Mouse (Mus musculus): ENCODE data around the gene Fbxo41. TPM values are rescaled to one million over a fixed set of nuclear protein-coding genes. Genes with fewer than 3 reads are reported as not detected.

The Fbxo41 gene
- polyA plus RNA-seq, 1 experiment from 2014 or later = 1.1 TPM

DNA sequence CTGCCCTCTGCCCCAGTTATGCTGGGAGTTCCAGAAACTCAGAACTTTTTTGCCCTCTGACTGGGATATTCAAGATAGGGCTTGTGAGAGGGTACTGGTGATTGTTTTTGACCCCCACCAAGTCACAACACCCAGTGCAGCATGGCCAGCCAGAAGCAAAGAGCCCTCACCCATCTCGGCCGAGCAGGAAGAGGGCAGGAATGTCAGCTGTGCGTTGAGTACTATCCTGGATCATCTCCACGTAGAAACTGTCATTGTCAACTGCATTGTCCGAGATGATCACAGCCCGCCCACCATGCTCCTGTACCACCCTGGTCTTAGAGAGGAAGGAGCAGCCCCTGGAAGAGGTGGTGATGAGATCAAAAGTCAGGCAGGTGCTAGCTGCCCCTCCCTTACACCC is 55.4 kb downstream of the Fbxo41 start:
- H3K36me3 ChIP-seq (ENCODE audit: control insufficient read depth, insufficient read depth, low read length) = no peaks in the 10 kb centered on the region
- H3K4me2 ChIP-seq (ENCODE audit: low read depth, low read length, severe bottlenecking) = no peak overlapping the region
- no peak overlapping the region for H3K9ac ChIP-seq (ENCODE audit: low read length)
- ATAC-seq (replicated peaks; ENCODE audit: low FRiP score) = no peak
- H3K4me3 ChIP-seq (ENCODE audit: low read depth, low read length) = no peak overlapping the region
- H3K27me3 ChIP-seq (ENCODE audit: control insufficient read depth, insufficient read depth, low read length) = no peaks in the 10 kb centered on the region
- 94% methylated on average over 6 of the region's 6 CpGs for WGBS
- H3K9me3 ChIP-seq (ENCODE audit: control insufficient read depth, low read length) = no peaks in the 10 kb centered on the region
- no peaks in the 10 kb centered on the region for H3K4me1 ChIP-seq (replicated peaks; ENCODE audit: control insufficient read depth, insufficient read depth, low read length)
- DNase-seq (ENCODE audit: low spot score) = no peak
- H3K27ac ChIP-seq (ENCODE audit: low read depth, low read length) = no peak overlapping the region

DNA sequence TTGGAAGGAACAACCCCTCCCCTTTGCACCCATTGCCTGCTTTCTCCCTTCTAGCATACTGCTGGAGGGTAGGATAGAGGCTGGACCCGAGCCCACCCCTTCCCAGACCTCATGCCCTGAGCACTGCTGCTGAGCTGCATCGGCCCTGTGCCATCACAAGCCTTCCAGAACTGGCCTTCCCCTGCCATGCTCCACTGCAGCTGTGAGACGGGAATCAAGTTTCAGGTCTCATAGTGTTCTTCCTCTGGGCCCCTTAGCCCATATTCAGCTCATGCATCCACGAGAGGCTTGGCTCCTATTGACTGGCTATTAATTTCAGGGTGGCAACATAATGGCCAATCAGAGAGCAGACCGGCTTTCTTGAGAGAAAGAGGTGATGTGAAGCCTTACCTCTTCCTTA is 57.5 kb downstream of the Fbxo41 start:
- ATAC-seq (replicated peaks; ENCODE audit: low FRiP score) (no peak), DNase-seq (ENCODE audit: low spot score) (no peak)
- Histone ChIP-seq H3K9ac (ENCODE audit: low read length) (no peak overlapping the region), H3K4me1 (replicated peaks; ENCODE audit: control insufficient read depth, insufficient read depth, low read length) (no peaks in the 10 kb centered on the region), H3K27ac (ENCODE audit: low read depth, low read length) (no peak overlapping the region), H3K27me3 (ENCODE audit: control insufficient read depth, insufficient read depth, low read length) (no peaks in the 10 kb centered on the region), H3K4me3 (ENCODE audit: low read depth, low read length) (no peak overlapping the region), H3K36me3 (ENCODE audit: control insufficient read depth, insufficient read depth, low read length) (no peaks in the 10 kb centered on the region; the same call in 1 of the 2 replicates), H3K9me3 (ENCODE audit: control insufficient read depth, low read length) (no peaks in the 10 kb centered on the region), H3K4me2 (ENCODE audit: low read depth, low read length, severe bottlenecking) (no peak overlapping the region)
- WGBS = 86% methylated on average over 5 of the region's 5 CpGs

DNA sequence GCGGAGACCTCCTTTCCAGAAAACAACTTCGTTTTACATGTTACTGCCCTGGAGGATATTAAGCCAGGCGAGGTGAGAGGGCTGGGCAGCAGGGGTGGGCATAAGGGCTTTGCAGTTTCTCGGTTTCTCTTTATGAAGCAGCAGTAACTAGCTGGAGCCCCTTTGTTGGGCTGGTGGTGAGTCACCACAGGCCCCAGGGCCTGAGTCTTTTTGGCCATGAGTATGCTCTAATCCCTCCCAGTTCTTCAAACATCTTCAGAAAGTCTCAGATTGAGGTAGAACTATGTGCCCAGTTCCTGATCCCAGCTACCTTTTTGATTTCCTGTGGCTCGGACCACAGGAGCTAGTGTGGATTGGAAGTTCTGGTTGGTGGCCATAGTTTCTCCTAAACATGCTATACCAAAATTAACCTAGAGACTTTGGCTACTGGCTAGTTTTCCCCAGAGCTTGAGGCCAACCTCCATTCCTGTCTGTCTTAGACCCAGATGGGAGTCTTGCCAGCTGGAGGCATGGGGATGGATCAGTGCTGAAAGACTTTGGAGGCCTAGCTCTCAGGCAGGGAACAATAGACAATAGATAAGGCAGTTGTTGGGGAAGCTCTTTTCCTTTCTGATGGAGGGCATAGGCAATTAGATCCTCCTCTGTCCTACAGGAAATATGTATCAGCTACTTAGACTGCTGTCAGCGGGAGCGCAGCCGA is 58.4 kb downstream of the Fbxo41 start:
- WGBS = 91% methylated on average over 8 of the region's 8 CpGs
- no peaks in the 10 kb centered on the region for H3K9me3 ChIP-seq (ENCODE audit: control insufficient read depth, low read length)
- H3K27ac ChIP-seq (ENCODE audit: low read depth, low read length) = no peak overlapping the region
- no peak overlapping the region for H3K9ac ChIP-seq (ENCODE audit: low read length)
- H3K4me3 ChIP-seq (ENCODE audit: low read depth, low read length) = no peak overlapping the region
- DNase-seq (ENCODE audit: low spot score) (no peak), ATAC-seq (replicated peaks; ENCODE audit: low FRiP score) (no peak)
- H3K36me3 ChIP-seq (ENCODE audit: control insufficient read depth, insufficient read depth, low read length) = no peaks in the 10 kb centered on the region; the same call in 1 of the 2 replicates
- H3K4me1 ChIP-seq (replicated peaks; ENCODE audit: control insufficient read depth, insufficient read depth, low read length) = no peaks in the 10 kb centered on the region
- H3K4me2 ChIP-seq (ENCODE audit: low read depth, low read length, severe bottlenecking) = no peak overlapping the region
- no peaks in the 10 kb centered on the region for H3K27me3 ChIP-seq (ENCODE audit: control insufficient read depth, insufficient read depth, low read length)

- H3K9ac ChIP-seq (ENCODE audit: low read length) = no peak overlapping the region
- ATAC-seq (replicated peaks; ENCODE audit: low FRiP score) (no peak), DNase-seq (ENCODE audit: low spot score) (no peak)
- H3K27me3 ChIP-seq (ENCODE audit: control insufficient read depth, insufficient read depth, low read length) = no peaks in the 10 kb centered on the region
- no peaks in the 10 kb centered on the region for H3K4me1 ChIP-seq (replicated peaks; ENCODE audit: control insufficient read depth, insufficient read depth, low read length)
- WGBS = 94% methylated on average over 3 of the region's 3 CpGs
- H3K27ac ChIP-seq (ENCODE audit: low read depth, low read length) = no peak overlapping the region
- H3K4me3 ChIP-seq (ENCODE audit: low read depth, low read length) = no peak overlapping the region
- no peak overlapping the region for H3K4me2 ChIP-seq (ENCODE audit: low read depth, low read length, severe bottlenecking)
- H3K9me3 ChIP-seq (ENCODE audit: control insufficient read depth, low read length) = no peaks in the 10 kb centered on the region
- H3K36me3 ChIP-seq (ENCODE audit: control insufficient read depth, insufficient read depth, low read length) = no peaks in the 10 kb centered on the region; the same call in 1 of the 2 replicates
Measured at GRCm38 (mm10) chr6:85443488-85444233, 59.1 kb downstream of the Fbxo41 start.

DNA sequence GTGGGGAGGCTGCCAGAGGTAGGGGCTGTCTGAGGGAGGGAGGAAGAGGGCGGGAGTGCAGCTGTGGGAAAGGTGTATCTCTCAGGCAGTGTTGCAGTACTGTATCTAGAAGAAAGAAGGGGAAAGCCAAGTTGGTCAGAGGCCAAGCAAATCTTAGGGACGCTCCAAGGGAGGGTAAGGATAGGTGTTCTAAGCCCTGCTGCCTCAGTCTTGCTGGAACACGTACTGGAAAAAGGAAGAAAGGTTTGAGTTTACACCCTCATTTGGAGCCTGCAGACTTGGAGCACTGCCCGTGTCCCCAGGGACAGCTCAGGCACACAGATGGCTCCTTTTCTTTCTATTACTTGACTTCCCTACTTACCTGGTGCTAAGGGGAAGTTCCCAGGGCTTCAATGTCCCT is 61.7 kb downstream of the Fbxo41 start:
- Histone ChIP-seq H3K27me3 (ENCODE audit: control insufficient read depth, insufficient read depth, low read length) (no peaks in the 10 kb centered on the region), H3K4me2 (ENCODE audit: low read depth, low read length, severe bottlenecking) (no peak overlapping the region), H3K9me3 (ENCODE audit: control insufficient read depth, low read length) (no peaks in the 10 kb centered on the region), H3K27ac (ENCODE audit: low read depth, low read length) (no peak overlapping the region), H3K4me3 (ENCODE audit: low read depth, low read length) (no peak overlapping the region), H3K9ac (ENCODE audit: low read length) (no peak overlapping the region), H3K36me3 (ENCODE audit: control insufficient read depth, insufficient read depth, low read length) (no peaks in the 10 kb centered on the region; the same call in 1 of the 2 replicates), H3K4me1 (replicated peaks; ENCODE audit: control insufficient read depth, insufficient read depth, low read length) (no peaks in the 10 kb centered on the region)
- ATAC-seq (replicated peaks; ENCODE audit: low FRiP score) (no peak), DNase-seq (ENCODE audit: low spot score) (no peak)
- 94% methylated on average over 4 of the region's 4 CpGs for WGBS

- ATAC-seq (replicated peaks; ENCODE audit: low FRiP score) = no peak
- DNase-seq (ENCODE audit: low spot score) = no peak
- Histone ChIP-seq H3K9ac (ENCODE audit: low read length) (no peak overlapping the region), H3K27ac (ENCODE audit: low read depth, low read length) (no peak overlapping the region), H3K4me1 (replicated peaks; ENCODE audit: control insufficient read depth, insufficient read depth, low read length) (no peaks in the 10 kb centered on the region), H3K4me3 (ENCODE audit: low read depth, low read length) (no peak overlapping the region), H3K4me2 (ENCODE audit: low read depth, low read length, severe bottlenecking) (no peak overlapping the region), H3K9me3 (ENCODE audit: control insufficient read depth, low read length) (no peaks in the 10 kb centered on the region), H3K36me3 (ENCODE audit: control insufficient read depth, insufficient read depth, low read length) (no peaks in the 10 kb centered on the region; the same call in 1 of the 2 replicates), H3K27me3 (ENCODE audit: control insufficient read depth, insufficient read depth, low read length) (no peaks in the 10 kb centered on the region)
- WGBS = 93% methylated on average over 5 of the region's 6 CpGs
Measured at GRCm38 (mm10) chr6:85436631-85437030, 66.2 kb downstream of the Fbxo41 start.

GRCm38 (mm10) chr6:85436204-85436603 is 66.6 kb downstream of the Fbxo41 start:
- Histone ChIP-seq H3K4me3 (ENCODE audit: low read depth, low read length) (no peak overlapping the region), H3K27ac (ENCODE audit: low read depth, low read length) (no peak overlapping the region), H3K4me2 (ENCODE audit: low read depth, low read length, severe bottlenecking) (no peak overlapping the region), H3K36me3 (ENCODE audit: control insufficient read depth, insufficient read depth, low read length) (no peaks in the 10 kb centered on the region; the same call in 1 of the 2 replicates), H3K27me3 (ENCODE audit: control insufficient read depth, insufficient read depth, low read length) (no peaks in the 10 kb centered on the region), H3K9ac (ENCODE audit: low read length) (no peak overlapping the region), H3K4me1 (replicated peaks; ENCODE audit: control insufficient read depth, insufficient read depth, low read length) (no peaks in the 10 kb centered on the region), H3K9me3 (ENCODE audit: control insufficient read depth, low read length) (no peaks in the 10 kb centered on the region)
- DNase-seq (ENCODE audit: low spot score) = no peak
- 86% methylated on average over 1 of the region's 1 CpGs for WGBS
- no peak for ATAC-seq (replicated peaks; ENCODE audit: low FRiP score)

DNA sequence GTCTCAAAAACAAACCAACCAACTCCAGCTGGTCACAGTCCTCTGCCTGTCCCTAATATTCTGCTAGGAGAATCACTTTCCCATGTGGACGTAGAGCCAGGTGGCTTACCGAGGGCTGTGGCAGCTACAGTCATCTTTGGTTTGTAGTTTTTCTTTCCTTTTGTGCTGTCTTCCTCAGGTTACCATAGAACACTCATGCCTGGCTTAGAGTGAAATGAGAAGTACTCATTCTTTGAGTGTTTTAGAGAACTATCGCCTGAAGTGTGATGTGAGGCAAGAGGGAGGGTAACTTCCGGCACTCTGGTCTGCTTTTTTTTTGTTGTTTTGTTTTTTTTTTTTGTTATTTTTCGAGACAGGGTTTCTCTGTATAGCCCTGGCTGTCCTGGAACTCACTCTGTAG is 68.9 kb downstream of the Fbxo41 start:
- no peak for ATAC-seq (replicated peaks; ENCODE audit: low FRiP score)
- WGBS = 90% methylated on average over 5 of the region's 5 CpGs
- Histone ChIP-seq H3K36me3 (ENCODE audit: control insufficient read depth, insufficient read depth, low read length) (no peaks in the 10 kb centered on the region), H3K4me1 (replicated peaks; ENCODE audit: control insufficient read depth, insufficient read depth, low read length) (no peaks in the 10 kb centered on the region), H3K4me2 (ENCODE audit: low read depth, low read length, severe bottlenecking) (no peak overlapping the region), H3K27ac (ENCODE audit: low read depth, low read length) (no peak overlapping the region), H3K27me3 (ENCODE audit: control insufficient read depth, insufficient read depth, low read length) (no peaks in the 10 kb centered on the region), H3K4me3 (ENCODE audit: low read depth, low read length) (no peak overlapping the region), H3K9me3 (ENCODE audit: control insufficient read depth, low read length) (no peaks in the 10 kb centered on the region), H3K9ac (ENCODE audit: low read length) (no peak overlapping the region)
- no peak for DNase-seq (ENCODE audit: low spot score)
